Mouse (Mus musculus) kidney, adult 18-20 months (tissue): Measurements from ENCODE around the gene Urm1.
"Not testable (repeated sequence)": the region's sequence is repeated elsewhere in the genome, so short reads cannot be mapped to it uniquely, and the experiment has no call there.

Source experiments
- DNase-seq: peaks from one replicate; pipeline ENCODE4 v3.0.0; 2021

Gene Urm1

DNA sequence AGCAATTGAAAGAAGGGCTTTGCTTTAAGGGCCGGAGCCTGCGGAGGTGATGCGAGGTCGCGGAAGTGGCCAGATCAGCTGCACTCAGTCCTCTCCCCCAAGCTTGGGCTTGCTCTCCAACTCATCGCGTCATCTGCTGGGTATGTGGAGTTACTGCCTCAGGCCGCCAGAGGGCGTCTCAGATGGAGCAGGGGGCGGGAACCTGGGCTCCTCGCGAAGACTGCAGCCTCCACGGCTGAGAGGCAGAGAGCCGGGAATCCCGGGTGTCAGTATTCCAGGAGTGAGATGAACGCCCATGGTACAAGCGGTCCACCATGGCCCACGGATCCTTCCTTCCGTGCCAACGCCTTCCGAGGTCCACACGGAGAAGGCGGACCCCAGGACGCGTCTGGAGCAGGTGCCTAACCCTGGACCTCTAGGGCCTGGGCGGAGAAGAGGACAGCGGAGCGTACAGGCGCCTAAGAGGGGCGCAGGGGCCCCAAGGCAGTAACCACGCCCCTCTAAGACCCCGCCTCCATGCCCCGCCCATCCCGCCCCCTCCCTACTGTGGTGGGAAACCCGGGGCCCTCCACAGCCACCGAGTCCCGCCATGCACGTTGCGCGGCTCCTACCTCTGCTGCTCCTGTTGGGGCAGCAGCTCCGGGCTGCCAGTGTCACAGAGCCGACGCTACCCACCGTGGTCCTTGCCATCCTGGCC, 49.2 kb downstream of the Urm1 start, which contains the start of gene Cercam:
TSS of gene Cercam (plus strand) at position 216 of the 697 bp plus-strand sequence.
- peak; percentile 82 for DNase-seq

DNA sequence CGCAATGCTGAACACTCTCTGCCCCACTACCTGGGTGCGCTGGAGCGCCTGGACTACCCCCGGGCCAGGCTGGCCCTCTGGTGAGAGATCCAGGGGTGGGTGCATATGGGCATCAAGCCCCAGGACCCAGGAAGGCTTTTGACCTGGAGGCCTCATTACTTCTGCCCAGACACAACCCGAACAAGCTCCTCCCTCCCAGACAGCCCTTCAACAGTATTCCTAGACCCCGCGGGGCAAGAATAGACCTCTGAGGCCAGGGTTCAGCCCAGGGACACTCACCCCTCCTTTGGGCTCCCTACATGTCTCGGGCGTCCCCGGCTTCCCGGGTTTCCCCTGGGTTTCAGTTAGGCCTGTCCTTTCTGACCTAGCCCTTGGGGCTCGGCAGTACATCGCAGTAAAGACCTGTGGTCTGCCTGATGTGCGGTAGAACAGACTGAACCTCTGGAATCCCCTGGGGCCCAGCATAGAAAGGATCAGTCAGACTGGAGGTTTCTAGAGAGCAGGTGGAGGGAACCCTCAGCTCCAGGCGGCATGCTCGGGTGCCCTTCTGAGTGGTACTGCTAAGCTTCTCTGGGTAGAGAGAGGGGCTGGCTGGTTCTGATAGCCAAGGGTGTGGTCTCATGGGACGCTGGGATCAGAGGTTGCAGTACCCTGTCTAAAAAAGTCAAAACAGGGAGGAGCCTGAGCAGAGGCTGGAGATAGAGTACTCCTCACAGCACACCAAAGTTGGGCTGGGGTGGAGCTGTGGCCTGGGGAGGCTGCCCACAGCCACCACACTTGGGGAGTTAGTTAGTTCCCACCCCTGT, 50.0 kb downstream of the Urm1 start:
- peak; percentile 16 for DNase-seq

- no peak for DNase-seq
These were observed 52.9 kb downstream of the Urm1 start for GRCm38 (mm10) chr2:29872581-29873295.

- DNase-seq, result no peak
These were observed 53.9 kb downstream of the Urm1 start for GRCm38 (mm10) chr2:29873801-29874200.

GRCm38 (mm10) chr2:29878061-29878460, 58.2 kb downstream of the Urm1 start:
- no peak for DNase-seq

DNA sequence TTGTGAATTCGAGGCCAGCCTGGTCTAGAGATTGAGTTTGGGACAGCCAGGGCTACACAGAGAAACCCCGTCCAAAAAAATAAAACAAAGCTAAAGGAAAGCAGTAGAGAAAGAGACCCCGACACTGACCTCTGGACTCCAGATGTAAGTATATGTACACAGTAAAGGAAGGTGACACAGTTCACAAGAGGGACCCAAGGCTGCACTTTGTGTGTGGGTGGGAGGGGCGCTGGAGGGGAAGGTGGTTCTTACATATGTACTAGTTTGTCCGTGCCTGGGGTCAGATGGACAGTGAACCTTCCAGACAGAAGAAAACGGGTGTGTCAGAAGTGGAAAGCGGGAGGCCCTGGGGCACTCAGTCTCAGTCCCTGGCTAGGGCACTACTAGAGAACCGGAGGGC, 59.3 kb downstream of the Urm1 start:
- no peak for DNase-seq

DNA sequence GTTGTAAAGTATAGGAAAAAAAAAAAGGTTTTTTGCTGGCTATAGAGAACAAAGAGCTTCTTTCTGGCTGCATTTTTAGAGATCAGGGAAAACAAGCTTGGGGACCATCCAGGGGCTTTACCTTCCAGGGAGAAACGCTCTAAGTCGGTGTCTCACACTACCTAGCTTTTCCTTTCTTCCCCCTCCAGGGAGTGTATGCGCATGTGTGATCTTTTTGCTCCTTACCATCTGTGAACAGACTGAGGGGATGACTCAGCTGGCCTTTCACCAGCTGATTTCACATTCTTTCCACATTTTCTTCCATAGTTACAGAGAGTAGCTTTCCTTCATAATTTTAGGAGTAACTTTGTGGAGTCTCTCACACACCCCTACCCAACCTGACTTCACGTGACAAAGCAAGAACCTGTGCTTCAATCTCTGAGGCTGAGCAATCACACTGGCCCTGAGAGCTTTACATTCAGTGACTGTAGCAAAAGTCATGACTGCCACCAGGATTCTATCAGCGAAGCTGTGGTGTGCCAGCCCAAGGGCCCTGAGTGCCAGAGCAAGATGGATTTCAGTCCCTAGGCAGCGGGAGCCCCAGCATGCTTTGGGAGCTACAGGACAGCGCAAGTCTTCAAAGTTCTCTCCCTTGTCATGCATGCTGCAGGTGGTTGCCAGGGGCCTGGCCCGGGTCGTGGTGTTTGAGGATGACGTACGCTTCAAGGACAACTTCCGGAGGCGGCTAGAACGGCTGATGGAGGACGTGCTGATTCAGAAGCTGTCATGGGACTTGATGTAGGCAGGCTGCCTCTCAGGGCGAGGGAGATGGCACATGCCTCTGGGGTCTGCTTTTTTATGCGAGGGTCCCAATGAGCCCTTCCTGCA, 60.3 kb downstream of the Urm1 start:
- no peak for DNase-seq

- not testable (repeated sequence) for DNase-seq
These were observed 66.9 kb downstream of the Urm1 start for GRCm38 (mm10) chr2:29886659-29887292.

DNA sequence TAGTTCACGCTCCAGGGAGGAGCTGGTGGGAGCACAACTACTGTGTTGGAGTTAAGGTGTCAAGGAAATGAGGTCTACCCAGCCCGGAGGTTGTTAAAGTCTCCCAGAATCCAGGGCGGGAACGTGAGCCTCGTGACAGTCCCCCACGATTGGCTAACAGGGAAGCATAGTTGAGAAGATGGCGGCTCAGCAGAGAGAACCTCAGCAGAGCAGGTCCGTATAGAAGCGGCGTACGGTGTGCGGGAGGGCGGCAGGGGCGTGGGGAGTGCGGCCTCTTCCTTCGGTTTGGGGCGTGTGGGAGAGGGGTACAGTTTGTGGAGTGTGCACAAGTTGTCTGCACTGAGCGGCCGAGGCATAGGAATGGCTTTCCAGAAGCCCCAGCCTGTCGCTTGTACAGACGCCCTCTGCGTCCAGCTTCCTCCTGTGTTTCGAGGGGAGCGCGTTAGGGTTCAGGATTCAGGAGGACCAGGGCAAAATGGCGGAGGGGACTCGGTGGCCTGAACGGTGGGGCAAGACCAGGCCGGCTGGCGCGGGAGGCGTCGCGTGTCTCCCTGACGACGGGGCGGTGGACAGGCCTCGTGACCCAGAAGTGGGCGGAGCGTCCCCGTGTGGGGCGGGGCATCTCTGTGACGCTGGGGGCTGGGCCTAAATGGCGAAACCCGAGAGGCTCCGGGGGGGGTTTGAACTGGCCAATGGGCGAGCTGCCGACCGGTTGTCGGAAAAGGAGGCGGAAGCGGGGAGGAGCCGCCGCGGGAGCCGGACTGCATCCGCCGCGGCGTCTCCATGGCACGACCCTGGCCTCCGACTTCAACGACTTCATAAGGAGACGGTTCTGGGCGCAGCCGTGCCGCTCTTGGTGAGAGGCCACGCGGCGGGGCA, 69.4 kb downstream of the Urm1 start, which contains the start of gene Odf2:
TSS of gene Odf2 (plus strand) at position 156 of the 879 bp plus-strand sequence.
- DNase-seq, result peak; percentile 100

DNA sequence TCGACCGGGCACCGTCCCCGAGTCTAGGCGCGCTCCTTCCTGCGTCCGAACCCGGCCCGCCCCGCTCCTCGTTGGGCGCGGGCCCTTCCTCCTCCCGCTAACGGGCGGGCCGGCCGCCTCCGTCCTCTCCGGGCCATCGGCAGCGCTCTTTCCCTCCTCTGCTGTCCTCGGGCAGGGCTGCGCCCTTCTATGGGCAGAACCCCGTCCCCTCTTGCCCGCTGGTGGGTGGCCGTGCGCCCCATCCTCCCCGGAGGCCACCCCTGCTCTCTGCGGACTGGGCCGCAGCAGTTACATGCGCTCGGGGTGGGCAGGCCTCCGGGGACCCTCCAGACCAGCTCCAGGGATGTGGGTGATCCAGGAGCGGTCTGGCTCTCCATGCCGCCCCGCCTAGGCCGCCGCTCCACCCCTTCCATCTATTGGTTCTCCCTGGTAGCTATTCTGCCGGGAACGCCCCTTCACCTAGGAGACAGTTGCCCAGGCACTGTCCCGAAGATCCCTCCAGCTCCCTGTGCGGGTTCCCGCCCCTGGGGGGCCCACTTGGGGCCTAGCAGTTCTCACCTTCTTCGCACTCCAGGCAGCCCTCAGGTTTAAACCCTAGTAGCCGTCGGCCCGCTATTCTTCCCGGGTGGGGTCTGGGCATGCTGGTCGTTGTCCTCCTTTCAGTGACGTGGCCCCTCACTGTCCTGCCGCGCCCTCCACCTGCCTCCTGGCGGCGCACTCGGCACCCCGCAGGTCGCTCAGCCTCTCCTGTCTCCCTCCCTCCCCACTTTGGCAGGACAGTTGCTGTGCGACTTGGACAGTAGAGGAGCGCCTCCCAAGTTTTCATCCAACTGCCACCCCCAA, 70.3 kb downstream of the Urm1 start:
- peak; percentile 87 for DNase-seq

DNA sequence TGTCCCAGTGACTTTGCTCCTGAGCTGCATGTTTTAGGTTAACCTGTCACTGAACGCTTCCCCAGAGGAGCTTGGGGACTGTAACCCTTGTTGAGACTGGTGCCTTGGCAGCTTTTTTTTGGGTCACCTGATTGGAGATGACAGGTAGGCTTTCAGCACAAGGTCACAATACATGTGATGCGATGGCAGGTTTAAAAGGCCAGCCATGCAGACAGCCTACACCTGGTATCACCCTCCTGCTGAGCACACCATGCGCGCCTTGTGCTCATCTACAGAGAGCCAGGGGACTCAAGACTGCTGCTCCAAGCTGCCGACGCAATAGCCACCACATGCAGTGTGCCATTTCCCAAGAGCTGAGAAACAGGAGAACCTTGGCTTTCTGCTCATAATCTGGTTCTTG, 71.9 kb downstream of the Urm1 start:
- no peak for DNase-seq
